Mouse (Mus musculus): Measurements from ENCODE around the gene 2300009A05Rik. TPM values are rescaled to one million over a fixed set of nuclear protein-coding genes. Genes with fewer than 3 reads are reported as not detected.

2300009A05Rik gene
- total RNA-seq, 2 experiments from 2014 or later: 39.8 to 46.9 TPM

DNA sequence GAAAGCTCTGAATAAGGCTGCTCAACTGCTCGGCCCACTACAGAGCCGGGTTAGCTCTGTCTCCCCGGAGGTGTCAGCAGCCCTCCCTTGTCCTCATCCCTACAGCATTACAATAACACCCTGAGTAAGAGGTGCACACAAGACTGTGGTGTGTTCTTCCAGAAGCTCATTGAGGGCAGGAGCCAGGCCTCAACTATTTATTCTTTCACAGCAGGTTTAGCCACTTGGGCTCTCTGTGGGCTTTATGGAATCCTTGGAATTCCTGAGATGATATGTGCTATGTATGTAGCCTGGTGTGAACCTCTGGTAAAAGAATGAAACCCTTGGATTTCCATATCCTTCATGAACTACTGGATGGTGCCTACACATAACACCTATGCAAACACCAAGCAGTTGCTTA is 49.8 kb downstream of the 2300009A05Rik start:
- DNase-seq (ENCODE audit: low spot score in 2 of 2): no peak

DNA sequence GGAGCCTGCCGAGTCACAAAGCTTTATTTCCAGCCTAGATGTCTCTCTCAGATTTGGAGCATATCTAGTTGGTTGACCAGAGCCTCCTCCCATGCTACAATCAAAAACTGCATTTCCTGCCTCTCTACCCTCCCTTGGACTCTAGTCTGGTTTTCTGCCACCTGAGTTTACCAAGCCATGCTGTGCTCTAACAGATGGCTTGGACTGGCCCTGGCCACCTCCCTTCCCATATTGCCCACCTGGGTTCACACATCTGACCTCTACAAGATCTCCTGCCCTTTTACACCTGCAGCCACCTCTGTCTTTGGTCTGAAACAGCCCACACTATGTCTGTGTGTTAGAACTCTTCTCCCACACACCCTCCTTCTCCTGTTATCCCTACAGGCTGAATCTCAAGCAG is 50.9 kb downstream of the 2300009A05Rik start:
- DNase-seq (ENCODE audit: low spot score in 2 of 2): no peak

DNA sequence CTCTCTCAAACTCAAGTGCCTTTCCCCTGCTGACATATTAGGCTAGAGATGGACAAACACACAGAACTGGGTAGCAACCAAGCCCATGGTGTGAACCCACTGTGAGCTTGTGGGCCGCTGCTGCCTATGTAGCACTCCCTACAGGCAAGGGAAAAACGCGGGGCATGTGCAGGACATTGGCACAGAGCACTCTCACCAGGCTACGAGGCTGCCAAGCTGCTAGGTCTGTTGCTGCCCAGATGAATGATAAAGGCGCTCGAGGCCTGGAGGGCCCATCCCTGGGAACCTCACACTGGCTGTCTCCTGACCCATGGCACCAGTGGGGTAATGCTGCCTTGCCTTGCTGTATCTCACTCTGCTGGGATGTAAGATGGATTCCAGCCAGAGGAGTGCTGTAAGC is 53.0 kb downstream of the 2300009A05Rik start:
- DNase-seq (ENCODE audit: low spot score in 2 of 2): no peak

Other genes with a start within 250 kb of the 2300009A05Rik start
- 10 to 100 TPM; 21.0 to 28.3 TPM for gene Map2k5, start 21.3 kb downstream of the 2300009A05Rik start, total RNA-seq (2021)
- gene Iqch, start 203.2 kb upstream of the 2300009A05Rik start, total RNA-seq (2021): not detected
- gene Aagab, start 203.4 kb upstream of the 2300009A05Rik start, total RNA-seq (2021): 10 to 100 TPM; 26.4 to 28.8 TPM

Measured in adrenal gland, adult 18-20 months (tissue).